Mouse (Mus musculus): ENCODE results near the gene Spcs2. TPM values are rescaled to one million over a fixed set of nuclear protein-coding genes. Genes with fewer than 3 reads are reported as not detected.

Gene Spcs2
- 156 and 165 TPM in 2 replicates for polyA plus RNA-seq (2015; fragmentation: Nextera tagmentation; extraction: Ambion mirVana)

GRCm38 (mm10) chr7:99863362-99863761 is at the start of gene Spcs2:
Gene Spcs2, minus strand, starts transcription at chr7:99863462.
- DNase-seq, result no peak
- TF ChIP-seq CTCF (IDR thresholded peaks at IDR 0.05; ENCODE audit: low read depth), result no peak
- no peak for TF ChIP-seq EP300 (IDR thresholded peaks at IDR 0.05; ENCODE audit: low read depth)
- no peaks in the 10 kb centered on the region for H3K9me3 ChIP-seq (ENCODE audit: low read length)
- no peaks in the 10 kb centered on the region for H3K36me3 ChIP-seq (replicated peaks; ENCODE audit: insufficient read depth, low read length)
- ATAC-seq, result no peak
- no peak within 1 kb of the TSS for H3K4me2 ChIP-seq (ENCODE audit: low read depth, low read length)
- no peak within 1 kb of the TSS for H3K9ac ChIP-seq (replicated peaks)
- H3K27me3 ChIP-seq (ENCODE audit: insufficient read depth, low read length), result no peaks in the 10 kb centered on the region
- WGBS (ENCODE audit: insufficient replicate concordance), result 40% methylated on average over 7 of the region's 7 CpGs
- H3K4me1 ChIP-seq (ENCODE audit: insufficient read depth), result peaks cover 10% of the 10 kb centered on the region; the same call in 1 of the 2 replicates
- no peak within 1 kb of the TSS for H3K27ac ChIP-seq (ENCODE audit: low read depth)
- H3K4me3 ChIP-seq (ENCODE audit: low read depth, low read length), result no peak within 1 kb of the TSS

DNA sequence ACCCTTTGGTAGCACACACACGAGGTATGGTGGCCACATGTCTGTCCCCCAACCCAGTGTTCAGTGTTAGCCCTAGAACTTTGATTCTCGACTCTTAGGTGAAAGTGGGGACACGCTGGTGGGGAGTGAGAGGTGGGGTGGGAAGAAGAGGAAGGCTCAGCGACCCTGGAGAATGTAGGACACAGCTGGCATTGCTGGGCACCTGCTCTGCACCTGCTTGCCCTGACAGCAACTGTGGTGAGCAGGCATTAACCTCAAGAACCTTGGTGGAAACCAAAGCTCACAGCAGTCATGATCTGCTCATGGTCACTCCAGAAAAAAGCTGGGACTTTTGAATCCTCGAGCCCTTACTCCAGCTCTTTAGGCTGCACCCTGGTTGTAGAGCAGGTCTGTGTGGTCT is 47.8 kb upstream of the Spcs2 start:
- H3K4me3 ChIP-seq (ENCODE audit: low read depth, low read length), result no peak overlapping the region

GRCm38 (mm10) chr7:99907463-99907862 is 44.2 kb upstream of the Spcs2 start:
- DNase-seq, result no peak
- Histone ChIP-seq H3K9me3 (ENCODE audit: low read length) (no peaks in the 10 kb centered on the region), H3K27ac (ENCODE audit: low read depth) (no peak overlapping the region), H3K4me2 (ENCODE audit: low read depth, low read length) (no peak overlapping the region), H3K9ac (replicated peaks) (no peak overlapping the region), H3K4me1 (ENCODE audit: insufficient read depth) (0 out of 2 replicates have a peak, but pooled peaks cover 4% of the 10 kb centered on the region), H3K36me3 (replicated peaks; ENCODE audit: insufficient read depth, low read length) (no peaks in the 10 kb centered on the region), H3K4me3 (ENCODE audit: low read depth, low read length) (no peak overlapping the region), H3K27me3 (ENCODE audit: insufficient read depth, low read length) (no peaks in the 10 kb centered on the region)
- 49% methylated on average over 3 of the region's 3 CpGs for WGBS (ENCODE audit: insufficient replicate concordance)
- no peak for ATAC-seq
- no peak for TF ChIP-seq EP300 (IDR thresholded peaks at IDR 0.05; ENCODE audit: low read depth)
- TF ChIP-seq CTCF (IDR thresholded peaks at IDR 0.05; ENCODE audit: low read depth), result no peak

More for the DNA sequence above, 47.8 kb upstream of the Spcs2 start:
- Histone ChIP-seq H3K27ac (ENCODE audit: low read depth) (no peak overlapping the region), H3K4me2 (ENCODE audit: low read depth, low read length) (no peak overlapping the region), H3K9me3 (ENCODE audit: low read length) (no peaks in the 10 kb centered on the region), H3K4me1 (ENCODE audit: insufficient read depth) (0 out of 2 replicates have a peak, but pooled peaks cover 4% of the 10 kb centered on the region), H3K36me3 (replicated peaks; ENCODE audit: insufficient read depth, low read length) (no peaks in the 10 kb centered on the region), H3K27me3 (ENCODE audit: insufficient read depth, low read length) (no peaks in the 10 kb centered on the region), H3K9ac (replicated peaks) (no peak overlapping the region)
- ATAC-seq, result no peak
- 68% methylated on average over 5 of the region's 5 CpGs for WGBS (ENCODE audit: insufficient replicate concordance)
- DNase-seq, result no peak
- no peak for TF ChIP-seq CTCF (IDR thresholded peaks at IDR 0.05; ENCODE audit: low read depth)
- TF ChIP-seq EP300 (IDR thresholded peaks at IDR 0.05; ENCODE audit: low read depth), result no peak

DNA sequence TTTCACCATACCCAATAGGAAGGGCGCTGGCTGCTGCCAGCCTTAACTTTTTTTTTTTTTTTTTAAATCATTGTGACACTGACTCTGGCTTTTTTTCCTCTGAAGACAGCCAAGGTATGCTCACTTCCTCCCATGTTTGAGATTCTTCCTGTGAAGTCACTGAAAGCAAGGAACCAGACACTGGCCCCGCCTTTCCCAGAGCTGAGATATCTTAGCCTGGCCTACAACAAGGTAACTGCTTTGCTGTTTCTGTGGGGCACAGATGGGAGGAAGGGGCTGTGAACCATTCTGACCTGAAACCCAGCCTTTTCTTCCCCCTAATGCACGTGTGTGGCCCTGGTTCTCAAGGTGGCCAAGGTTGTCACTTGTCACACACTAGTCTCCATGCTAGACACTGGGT is 43.1 kb upstream of the Spcs2 start:
- DNase-seq (no peak), ATAC-seq (no peak)
- Histone ChIP-seq H3K36me3 (replicated peaks; ENCODE audit: insufficient read depth, low read length) (no peaks in the 10 kb centered on the region), H3K4me2 (ENCODE audit: low read depth, low read length) (no peak overlapping the region), H3K9ac (replicated peaks) (no peak overlapping the region), H3K9me3 (ENCODE audit: low read length) (no peaks in the 10 kb centered on the region), H3K4me3 (ENCODE audit: low read depth, low read length) (no peak overlapping the region), H3K27me3 (ENCODE audit: insufficient read depth, low read length) (no peaks in the 10 kb centered on the region), H3K27ac (ENCODE audit: low read depth) (no peak overlapping the region), H3K4me1 (ENCODE audit: insufficient read depth) (0 out of 2 replicates have a peak, but pooled peaks cover 4% of the 10 kb centered on the region)
- TF ChIP-seq CTCF (IDR thresholded peaks at IDR 0.05; ENCODE audit: low read depth) (no peak), EP300 (IDR thresholded peaks at IDR 0.05; ENCODE audit: low read depth) (no peak)
- WGBS (ENCODE audit: insufficient replicate concordance), result 85% methylated on average over 3 of the region's 3 CpGs

DNA sequence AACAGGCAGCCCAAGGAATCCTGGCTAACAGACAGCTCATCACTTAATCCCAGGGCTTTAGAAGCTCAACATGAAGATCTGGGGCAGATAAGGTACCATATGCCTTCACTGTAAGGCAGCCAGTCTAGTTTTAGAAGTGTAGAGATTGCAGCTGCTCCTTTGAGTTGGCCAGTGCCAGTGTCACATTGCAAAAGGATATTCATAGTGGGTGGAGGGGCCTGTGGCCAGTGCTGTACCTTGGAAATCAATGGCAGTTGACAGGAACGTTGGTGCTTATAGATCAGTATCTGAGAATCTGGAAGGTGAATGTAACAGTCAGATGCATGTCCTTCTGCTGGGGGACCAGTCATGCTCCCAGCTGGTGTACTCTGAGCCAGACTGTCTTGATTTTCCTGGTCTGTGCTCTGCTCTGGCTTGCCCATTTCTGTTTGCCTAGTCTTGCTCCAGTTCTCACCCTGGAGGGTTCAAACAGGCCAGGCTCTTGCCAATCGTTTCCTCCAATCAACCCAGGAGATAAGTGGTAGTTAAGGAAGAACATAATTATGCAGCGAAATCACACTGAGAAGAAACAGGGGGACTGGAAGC is 41.3 kb upstream of the Spcs2 start:
- DNase-seq (no peak), ATAC-seq (no peak)
- TF ChIP-seq EP300 (IDR thresholded peaks at IDR 0.05; ENCODE audit: low read depth), result no peak
- no peak for TF ChIP-seq CTCF (IDR thresholded peaks at IDR 0.05; ENCODE audit: low read depth)
- Histone ChIP-seq H3K27ac (ENCODE audit: low read depth) (no peak overlapping the region), H3K4me3 (ENCODE audit: low read depth, low read length) (no peak overlapping the region), H3K9me3 (ENCODE audit: low read length) (no peaks in the 10 kb centered on the region), H3K4me1 (ENCODE audit: insufficient read depth) (0 out of 2 replicates have a peak, but pooled peaks cover 4% of the 10 kb centered on the region), H3K4me2 (ENCODE audit: low read depth, low read length) (no peak overlapping the region), H3K36me3 (replicated peaks; ENCODE audit: insufficient read depth, low read length) (no peaks in the 10 kb centered on the region), H3K27me3 (ENCODE audit: insufficient read depth, low read length) (no peaks in the 10 kb centered on the region), H3K9ac (replicated peaks) (no peak overlapping the region)
- 24% methylated on average over 3 of the region's 3 CpGs for WGBS (ENCODE audit: insufficient replicate concordance)

- H3K27ac ChIP-seq (ENCODE audit: low read depth), result no peak overlapping the region
- TF ChIP-seq CTCF (IDR thresholded peaks at IDR 0.05; ENCODE audit: low read depth) (no peak), EP300 (IDR thresholded peaks at IDR 0.05; ENCODE audit: low read depth) (no peak)
- H3K36me3 ChIP-seq (replicated peaks; ENCODE audit: insufficient read depth, low read length), result no peaks in the 10 kb centered on the region
- DNase-seq (no peak), ATAC-seq (no peak)
- H3K4me1 ChIP-seq (ENCODE audit: insufficient read depth), result 0 out of 2 replicates have a peak, but pooled peaks cover 4% of the 10 kb centered on the region
- WGBS (ENCODE audit: insufficient replicate concordance), result 82% methylated on average over 11 of the region's 11 CpGs
- no peaks in the 10 kb centered on the region for H3K27me3 ChIP-seq (ENCODE audit: insufficient read depth, low read length)
- H3K4me3 ChIP-seq (ENCODE audit: low read depth, low read length), result no peak overlapping the region
- H3K9ac ChIP-seq (replicated peaks), result no peak overlapping the region
- H3K4me2 ChIP-seq (ENCODE audit: low read depth, low read length), result no peak overlapping the region
- no peaks in the 10 kb centered on the region for H3K9me3 ChIP-seq (ENCODE audit: low read length)
Observed at GRCm38 (mm10) chr7:99902918-99903665, 39.8 kb upstream of the Spcs2 start.
